Mouse (Mus musculus): ENCODE results near the gene Uqcr10. TPM values are rescaled to one million over a fixed set of nuclear protein-coding genes. Genes with fewer than 3 reads are reported as not detected.

Uqcr10 gene
- polyA plus RNA-seq (2015; fragmentation: Nextera tagmentation; extraction: Ambion mirVana): 678 and 743 TPM in 2 replicates

GRCm38 (mm10) chr11:4704072-4704964 is at the start of gene Uqcr10, which contains the start of gene Zmat5:
Uqcr10 (minus strand) TSS chr11:4704342.
Zmat5 (plus strand) TSS chr11:4704678.
- Histone ChIP-seq H3K9me3 (no peaks in the 10 kb centered on the region), H3K27ac (replicated peaks) (peak within 1 kb of the TSS; percentile 80), H3K36me3 (peaks cover 8% of the 10 kb centered on the region; the same call in 1 of the 2 replicates), H3K4me2 (peak within 1 kb of the TSS; percentile 84), H3K27me3 (no peaks in the 10 kb centered on the region), H3K4me1 (replicated peaks) (peaks cover 17% of the 10 kb centered on the region), H3K4me3 (peak within 1 kb of the TSS; percentile 68), H3K9ac (peak within 1 kb of the TSS; percentile 74)
- WGBS: under 1% methylated on average over 47 of the region's 47 CpGs
- ATAC-seq (ENCODE audit: low FRiP score, low read depth): peak; percentile 98

- Histone ChIP-seq H3K36me3 (no peaks in the 10 kb centered on the region), H3K9me3 (no peaks in the 10 kb centered on the region), H3K4me3 (no peak overlapping the region), H3K27ac (replicated peaks) (no peak overlapping the region), H3K4me1 (replicated peaks) (peaks cover 22% of the 10 kb centered on the region), H3K4me2 (no peak overlapping the region), H3K27me3 (peaks cover 27% of the 10 kb centered on the region), H3K9ac (no peak overlapping the region)
- WGBS: 28% methylated on average over 10 of the region's 10 CpGs
- no peak for ATAC-seq (ENCODE audit: low FRiP score, low read depth)
Observed at GRCm38 (mm10) chr11:4752836-4753235, 48.7 kb upstream of the Uqcr10 start.

- no peak overlapping the region for H3K27ac ChIP-seq (replicated peaks)
- H3K9me3 ChIP-seq: no peaks in the 10 kb centered on the region
- no peak for ATAC-seq (ENCODE audit: low FRiP score, low read depth)
- no peaks in the 10 kb centered on the region for H3K36me3 ChIP-seq
- H3K4me3 ChIP-seq: no peak overlapping the region
- peaks cover 35% of the 10 kb centered on the region for H3K27me3 ChIP-seq
- H3K9ac ChIP-seq: no peak overlapping the region
- H3K4me1 ChIP-seq (replicated peaks): peaks cover 38% of the 10 kb centered on the region
- 20% methylated on average over 9 of the region's 9 CpGs for WGBS
- no peak overlapping the region for H3K4me2 ChIP-seq
Observed at GRCm38 (mm10) chr11:4750263-4750662, 46.1 kb upstream of the Uqcr10 start.

GRCm38 (mm10) chr11:4747285-4747684 is 43.1 kb upstream of the Uqcr10 start:
- peak overlapping the region; percentile 56 for H3K9ac ChIP-seq
- ATAC-seq (ENCODE audit: low FRiP score, low read depth): no peak
- H3K9me3 ChIP-seq: no peaks in the 10 kb centered on the region
- peak overlapping the region; percentile 61 for H3K4me3 ChIP-seq
- peaks cover 32% of the 10 kb centered on the region for H3K4me1 ChIP-seq (replicated peaks)
- under 1% methylated on average over 12 of the region's 12 CpGs for WGBS
- H3K27ac ChIP-seq (replicated peaks): no peak overlapping the region
- H3K36me3 ChIP-seq: no peaks in the 10 kb centered on the region
- peak overlapping the region; percentile 100 for H3K4me2 ChIP-seq
- peaks cover 54% of the 10 kb centered on the region for H3K27me3 ChIP-seq

DNA sequence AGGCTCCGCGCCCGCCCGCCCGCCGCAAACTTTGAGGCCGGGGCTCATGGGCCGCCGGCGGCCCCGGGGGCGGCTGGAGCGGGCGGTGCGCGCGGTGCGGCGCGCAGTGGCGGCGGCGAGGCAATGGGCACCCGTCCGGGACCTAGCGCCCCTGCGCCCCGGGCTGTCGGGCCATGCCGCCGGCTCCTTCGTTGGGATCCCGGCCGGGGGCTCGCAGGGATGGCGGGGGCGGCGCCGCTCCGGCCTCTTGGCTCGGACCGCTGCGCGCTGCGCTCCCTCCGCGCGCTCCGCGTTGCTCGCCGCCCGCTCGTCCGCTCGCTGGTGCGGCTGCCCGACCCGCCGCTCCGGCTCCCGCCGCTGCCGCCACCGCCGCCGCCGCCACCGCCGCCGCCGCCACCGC is 42.6 kb upstream of the Uqcr10 start, which contains the start of gene Cabp7:
TSS of gene Cabp7 (minus strand) at position 46 of the 400 bp plus-strand sequence.
- Histone ChIP-seq H3K27ac (replicated peaks) (no peak within 1 kb of the TSS), H3K4me3 (peak within 1 kb of the TSS; percentile 61), H3K4me2 (peak within 1 kb of the TSS; percentile 100), H3K9me3 (no peaks in the 10 kb centered on the region), H3K36me3 (no peaks in the 10 kb centered on the region), H3K27me3 (peaks cover 52% of the 10 kb centered on the region), H3K4me1 (replicated peaks) (peaks cover 32% of the 10 kb centered on the region), H3K9ac (peak within 1 kb of the TSS; percentile 56)
- 0% methylated on average over 9 of the region's 73 CpGs for WGBS
- peak; percentile 20; the same call in 1 of the 2 replicates for ATAC-seq (ENCODE audit: low FRiP score, low read depth)

DNA sequence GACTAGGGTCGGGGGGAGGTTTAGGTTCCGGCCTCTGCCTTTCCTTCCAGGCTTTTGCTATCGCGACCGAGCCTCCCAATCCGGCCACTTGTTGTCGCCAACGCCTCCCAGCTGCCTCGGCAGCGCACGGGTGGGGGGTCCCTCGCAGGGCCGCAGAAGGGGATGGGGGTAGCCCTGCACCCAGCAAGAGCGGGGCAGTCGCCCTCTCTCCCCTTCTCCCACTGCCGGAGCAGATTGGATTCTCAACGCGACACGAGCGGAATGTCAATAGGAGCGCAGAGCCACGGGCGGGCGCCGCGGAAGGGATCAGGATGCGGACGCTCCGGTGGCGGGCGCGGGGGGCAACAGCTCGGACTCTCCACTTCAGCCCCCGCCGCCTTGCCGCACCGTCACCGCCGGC is 41.8 kb upstream of the Uqcr10 start:
- Histone ChIP-seq H3K4me3 (peak overlapping the region; percentile 61), H3K27ac (replicated peaks) (no peak overlapping the region), H3K9ac (peak overlapping the region; percentile 56), H3K4me1 (replicated peaks) (peaks cover 32% of the 10 kb centered on the region), H3K36me3 (no peaks in the 10 kb centered on the region), H3K9me3 (no peaks in the 10 kb centered on the region), H3K27me3 (peaks cover 48% of the 10 kb centered on the region), H3K4me2 (peak overlapping the region; percentile 100)
- WGBS: 0% methylated on average over 28 of the region's 39 CpGs
- peak; percentile 24; the same call in 1 of the 2 replicates for ATAC-seq (ENCODE audit: low FRiP score, low read depth)

DNA sequence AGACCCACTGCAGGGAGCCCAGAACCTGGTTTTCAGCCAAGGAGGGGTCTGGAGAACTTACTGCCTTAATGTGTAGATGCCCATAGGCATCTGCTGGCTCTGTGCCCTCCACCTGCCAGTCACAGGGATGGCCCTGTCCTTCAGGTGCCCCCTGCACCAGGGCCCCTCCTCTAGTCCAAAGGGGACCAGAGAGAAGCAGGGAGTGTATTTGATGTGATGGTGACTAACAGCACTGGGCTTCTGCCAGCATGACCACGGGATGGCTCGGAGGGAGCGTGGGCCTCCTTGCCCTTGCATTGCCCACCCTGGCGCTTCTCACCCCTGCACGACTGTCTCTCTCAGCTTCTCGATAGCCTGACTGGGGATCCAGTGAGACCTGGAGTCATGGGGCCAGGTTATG is 40.5 kb upstream of the Uqcr10 start:
- Histone ChIP-seq H3K4me2 (peak overlapping the region; percentile 100; the same call in 1 of the 2 replicates), H3K27me3 (peaks cover 42% of the 10 kb centered on the region), H3K4me3 (no peak overlapping the region), H3K4me1 (replicated peaks) (peaks cover 32% of the 10 kb centered on the region), H3K36me3 (no peaks in the 10 kb centered on the region), H3K27ac (replicated peaks) (no peak overlapping the region), H3K9ac (no peak overlapping the region), H3K9me3 (no peaks in the 10 kb centered on the region)
- ATAC-seq (ENCODE audit: low FRiP score, low read depth): no peak
- 64% methylated on average over 6 of the region's 6 CpGs for WGBS

- H3K4me1 ChIP-seq (replicated peaks): peaks cover 19% of the 10 kb centered on the region
- H3K27me3 ChIP-seq: peaks cover 25% of the 10 kb centered on the region
- no peak for ATAC-seq (ENCODE audit: low FRiP score, low read depth)
- WGBS: 76% methylated on average over 5 of the region's 5 CpGs
- H3K27ac ChIP-seq (replicated peaks): no peak overlapping the region
- H3K9me3 ChIP-seq: no peaks in the 10 kb centered on the region
- no peak overlapping the region for H3K9ac ChIP-seq
- no peak overlapping the region for H3K4me2 ChIP-seq
- no peaks in the 10 kb centered on the region for H3K36me3 ChIP-seq
- no peak overlapping the region for H3K4me3 ChIP-seq
Observed at GRCm38 (mm10) chr11:4740785-4741184, 36.6 kb upstream of the Uqcr10 start.

DNA sequence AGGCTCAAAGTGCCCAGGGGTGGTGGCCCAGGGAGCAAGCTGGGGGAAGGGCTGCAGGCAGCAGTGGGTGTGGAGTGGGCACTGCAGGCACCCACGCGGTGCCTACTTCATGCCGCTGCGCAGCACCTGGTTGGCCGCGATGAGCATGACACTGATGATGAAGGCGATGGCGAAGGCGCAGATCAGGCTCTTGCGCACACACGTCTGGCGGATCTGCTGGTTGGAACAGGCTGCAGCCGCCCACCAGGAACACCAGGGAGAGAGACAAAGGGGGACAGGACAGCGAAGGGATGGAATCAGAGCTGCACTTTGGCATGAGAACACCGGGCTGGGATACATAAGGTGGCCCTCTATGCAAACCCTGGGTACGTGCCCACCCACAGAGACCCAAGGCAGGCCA is 34.6 kb upstream of the Uqcr10 start:
- H3K27me3 ChIP-seq: peaks cover 6% of the 10 kb centered on the region
- no peak overlapping the region for H3K4me3 ChIP-seq
- H3K9me3 ChIP-seq: no peaks in the 10 kb centered on the region
- no peak overlapping the region for H3K9ac ChIP-seq
- H3K4me2 ChIP-seq: no peak overlapping the region
- peaks cover 8% of the 10 kb centered on the region for H3K4me1 ChIP-seq (replicated peaks)
- H3K36me3 ChIP-seq: no peaks in the 10 kb centered on the region
- ATAC-seq (ENCODE audit: low FRiP score, low read depth): no peak
- H3K27ac ChIP-seq (replicated peaks): no peak overlapping the region
- WGBS: 93% methylated on average over 16 of the region's 16 CpGs

DNA sequence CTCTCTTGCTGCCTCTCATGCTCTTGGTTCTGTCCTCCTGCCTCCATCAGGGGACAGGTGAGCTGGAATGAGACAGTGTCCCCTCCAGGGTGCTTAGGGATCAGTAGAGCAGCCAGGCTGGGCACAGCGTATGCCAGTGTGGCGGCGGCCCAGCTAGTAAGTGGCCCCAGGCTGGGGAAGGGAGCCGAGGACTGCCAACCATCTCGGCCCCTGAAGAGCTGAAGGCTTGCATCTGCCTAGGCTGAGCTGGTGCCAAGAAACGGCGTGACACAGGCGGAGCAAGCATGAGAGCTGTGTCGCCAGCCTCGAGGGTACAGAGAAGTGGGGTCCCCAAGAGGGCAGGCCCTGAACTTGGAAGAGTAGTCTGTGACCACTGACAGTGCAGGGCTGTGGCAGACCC is 33.5 kb upstream of the Uqcr10 start:
- H3K4me3 ChIP-seq: no peak overlapping the region
- no peaks in the 10 kb centered on the region for H3K36me3 ChIP-seq
- no peak for ATAC-seq (ENCODE audit: low FRiP score, low read depth)
- WGBS: 57% methylated on average over 10 of the region's 10 CpGs
- H3K9me3 ChIP-seq: no peaks in the 10 kb centered on the region
- no peak overlapping the region for H3K9ac ChIP-seq
- no peak overlapping the region for H3K4me2 ChIP-seq
- H3K27me3 ChIP-seq: 0 out of 2 replicates have a peak, but pooled peaks cover 3% of the 10 kb centered on the region
- H3K27ac ChIP-seq (replicated peaks): no peak overlapping the region
- peaks cover 8% of the 10 kb centered on the region for H3K4me1 ChIP-seq (replicated peaks)

- 42% methylated on average over 6 of the region's 6 CpGs for WGBS
- no peak for ATAC-seq (ENCODE audit: low FRiP score, low read depth)
- H3K27me3 ChIP-seq: 0 out of 2 replicates have a peak, but pooled peaks cover 3% of the 10 kb centered on the region
- peaks cover 8% of the 10 kb centered on the region for H3K4me1 ChIP-seq (replicated peaks)
- no peak overlapping the region for H3K9ac ChIP-seq
- H3K4me3 ChIP-seq: no peak overlapping the region
- H3K27ac ChIP-seq (replicated peaks): no peak overlapping the region
- no peaks in the 10 kb centered on the region for H3K36me3 ChIP-seq
- H3K9me3 ChIP-seq: no peaks in the 10 kb centered on the region
- no peak overlapping the region for H3K4me2 ChIP-seq
Observed at GRCm38 (mm10) chr11:4736355-4736754, 32.2 kb upstream of the Uqcr10 start.

DNA sequence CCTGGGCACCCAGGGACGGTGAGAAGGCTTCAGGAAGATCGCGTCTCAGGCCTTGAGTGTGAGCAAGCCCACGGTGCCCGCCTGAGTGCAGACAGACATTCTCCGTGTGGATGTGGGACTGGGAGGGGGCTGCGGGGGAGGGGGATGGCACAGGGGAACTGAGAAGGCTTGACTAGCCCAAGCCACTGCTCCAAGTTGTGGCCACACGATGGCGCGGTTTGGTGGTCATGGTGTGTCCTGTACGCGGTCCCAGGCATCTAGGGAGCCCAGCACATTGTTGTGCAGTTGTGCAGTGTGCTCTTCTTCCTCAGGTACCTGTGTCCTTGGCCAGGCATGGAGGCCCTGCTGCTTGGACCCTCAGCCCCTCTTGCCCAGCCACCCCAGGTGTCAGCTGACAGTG is 30.0 kb upstream of the Uqcr10 start:
- no peak for ATAC-seq (ENCODE audit: low FRiP score, low read depth)
- Histone ChIP-seq H3K4me2 (no peak overlapping the region), H3K9ac (no peak overlapping the region), H3K9me3 (no peaks in the 10 kb centered on the region), H3K27me3 (no peaks in the 10 kb centered on the region), H3K4me3 (no peak overlapping the region), H3K4me1 (replicated peaks) (peaks cover 16% of the 10 kb centered on the region), H3K27ac (replicated peaks) (no peak overlapping the region), H3K36me3 (no peaks in the 10 kb centered on the region)
- 35% methylated on average over 12 of the region's 12 CpGs for WGBS

Measured in hindbrain, embryonic 15.5 days (tissue).